Mouse (Mus musculus): ENCODE results near the gene Akap9. TPM values are rescaled to one million over a fixed set of nuclear protein-coding genes. Genes with fewer than 3 reads are reported as not detected.

Gene Akap9
- total and polyA plus RNA-seq, 3 experiments: 15.9 to 29.3 (median 17.3) TPM

DNA sequence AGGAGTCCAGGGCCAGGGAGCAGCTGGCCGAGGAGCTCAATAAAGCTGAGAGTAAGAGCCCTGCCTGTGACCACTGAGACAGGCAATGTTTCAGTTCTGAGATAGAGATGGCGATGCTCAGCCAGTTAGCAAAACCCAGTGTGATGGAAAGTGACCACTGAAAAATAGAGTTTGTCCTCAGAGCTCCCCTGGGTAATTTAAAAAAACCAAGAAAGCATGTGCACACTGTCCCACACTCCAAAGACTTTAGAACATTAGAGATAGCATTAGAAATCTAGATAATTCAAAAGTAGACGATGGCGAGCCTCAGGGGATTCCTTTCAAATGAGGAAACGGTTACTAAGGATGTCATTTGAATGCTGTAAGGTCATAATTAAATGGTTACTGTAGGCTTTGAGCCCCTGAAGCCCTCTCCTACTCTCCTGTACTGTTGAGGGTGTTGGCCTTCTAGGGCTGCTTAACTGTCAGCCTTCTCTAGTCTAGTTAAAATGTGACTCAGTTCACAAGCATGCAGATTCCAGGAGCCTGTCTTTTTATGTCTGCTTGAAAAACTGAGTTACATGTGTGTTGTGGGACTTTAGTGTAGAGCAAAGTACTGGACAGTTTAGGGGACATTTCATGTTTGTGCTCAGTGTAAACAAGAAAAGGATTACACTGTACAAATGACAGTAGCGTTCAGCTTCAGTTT is 100.8 kb downstream of the Akap9 start:
- Histone ChIP-seq H3K4me1 (ENCODE audit: control insufficient read depth in 1 of 2, insufficient read depth in 2 of 2, low read length in 2 of 2) (no peaks in the 10 kb centered on the region), H3K9me3 (replicated peaks; ENCODE audit: insufficient read depth, low read length) (no peaks in the 10 kb centered on the region), H3K9ac (ENCODE audit: control insufficient read depth, low read depth, low read length, poor library complexity, severe bottlenecking) (no peak overlapping the region), H3K4me3 (ENCODE audit: control insufficient read depth in 1 of 2, insufficient read depth in 1 of 2, low read depth in 2 of 2, low read length in 2 of 2) (no peak overlapping the region), H3K79me2 (ENCODE audit: control insufficient read depth, insufficient read depth, low read length, poor library complexity) (no peaks in the 10 kb centered on the region), H3K27me3 (ENCODE audit: control insufficient read depth in 1 of 2, insufficient read depth in 2 of 2, low read length in 2 of 2) (no peaks in the 10 kb centered on the region), H3K27ac (ENCODE audit: control insufficient read depth, low read depth, low read length) (no peak overlapping the region), H3K36me3 (ENCODE audit: control insufficient read depth in 1 of 2, insufficient read depth in 2 of 2, low read length in 2 of 2) (no peaks in the 10 kb centered on the region; a peak in 2 of 4 replicates)
- TF ChIP-seq POLR2A (IDR thresholded peaks at IDR 0.05; ENCODE audit: control insufficient read depth in 1 of 2, insufficient read depth in 1 of 2, low read depth in 1 of 2, low read length in 2 of 2, poor library complexity in 1 of 2) (no peak), GATA1 (IDR thresholded peaks at IDR 0.05; ENCODE audit: low read depth, low read length) (no peak), TCF12 (IDR thresholded peaks at IDR 0.05; ENCODE audit: low read depth, low read length) (no peak), JUND (IDR thresholded peaks at IDR 0.05; ENCODE audit: low read depth, low read length) (no peak), BHLHE40 (IDR thresholded peaks at IDR 0.05; ENCODE audit: borderline replicate concordance, low read depth, low read length) (no peak), USF2 (IDR thresholded peaks at IDR 0.05; ENCODE audit: borderline replicate concordance in 1 of 2, insufficient read depth in 1 of 2, low read depth in 1 of 2, low read length in 2 of 2) (no peak)
- no peak for DNase-seq (ENCODE audit: low read depth, low spot score)

GRCm38 (mm10) chr5:4031846-4032245 is 104.0 kb downstream of the Akap9 start:
- Histone ChIP-seq H3K36me3 (ENCODE audit: control insufficient read depth in 1 of 2, insufficient read depth in 2 of 2, low read length in 2 of 2) (peaks cover 0 to 4% of the 10 kb centered on the region in 2 experiments; a peak in 2 of 4 replicates), H3K4me3 (ENCODE audit: control insufficient read depth in 1 of 2, insufficient read depth in 1 of 2, low read depth in 2 of 2, low read length in 2 of 2) (no peak overlapping the region), H3K27me3 (ENCODE audit: control insufficient read depth in 1 of 2, insufficient read depth in 2 of 2, low read length in 2 of 2) (no peaks in the 10 kb centered on the region), H3K9me3 (replicated peaks; ENCODE audit: insufficient read depth, low read length) (no peaks in the 10 kb centered on the region), H3K9ac (ENCODE audit: control insufficient read depth, low read depth, low read length, poor library complexity, severe bottlenecking) (no peak overlapping the region), H3K79me2 (ENCODE audit: control insufficient read depth, insufficient read depth, low read length, poor library complexity) (no peaks in the 10 kb centered on the region), H3K4me1 (ENCODE audit: control insufficient read depth in 1 of 2, insufficient read depth in 2 of 2, low read length in 2 of 2) (no peaks in the 10 kb centered on the region), H3K27ac (ENCODE audit: control insufficient read depth, low read depth, low read length) (no peak overlapping the region)
- DNase-seq (ENCODE audit: low read depth, low spot score): no peak
- TF ChIP-seq EP300 (IDR thresholded peaks at IDR 0.05; ENCODE audit: low read depth in 1 of 2, low read length in 2 of 2): no peak
- no peak for TF ChIP-seq MYB (IDR thresholded peaks at IDR 0.05; ENCODE audit: low read depth, low read length)
- no peak for TF ChIP-seq POLR2A (IDR thresholded peaks at IDR 0.05; ENCODE audit: control insufficient read depth in 1 of 2, insufficient read depth in 1 of 2, low read depth in 1 of 2, low read length in 2 of 2, poor library complexity in 1 of 2)
- no peak for TF ChIP-seq RCOR1 (IDR thresholded peaks at IDR 0.05; ENCODE audit: low read depth, low read length)
- no peak for TF ChIP-seq JUND (IDR thresholded peaks at IDR 0.05; ENCODE audit: low read depth, low read length)
- TF ChIP-seq MAX (IDR thresholded peaks at IDR 0.05; ENCODE audit: low read length): no peak

GRCm38 (mm10) chr5:4036686-4037085 is 108.8 kb downstream of the Akap9 start:
- peak; percentile 55 for DNase-seq (ENCODE audit: low read depth, low spot score)

More at GRCm38 (mm10) chr5:4036686-4037085, 108.8 kb downstream of the Akap9 start:
- Histone ChIP-seq H3K27ac (ENCODE audit: control insufficient read depth, low read depth, low read length) (no peak overlapping the region), H3K36me3 (ENCODE audit: control insufficient read depth in 1 of 2, insufficient read depth in 2 of 2, low read length in 2 of 2) (peaks cover 4 to 8% of the 10 kb centered on the region in 2 experiments), H3K79me2 (ENCODE audit: control insufficient read depth, insufficient read depth, low read length, poor library complexity) (no peaks in the 10 kb centered on the region), H3K9ac (ENCODE audit: control insufficient read depth, low read depth, low read length, poor library complexity, severe bottlenecking) (no peak overlapping the region), H3K9me3 (replicated peaks; ENCODE audit: insufficient read depth, low read length) (no peaks in the 10 kb centered on the region), H3K27me3 (ENCODE audit: control insufficient read depth in 1 of 2, insufficient read depth in 2 of 2, low read length in 2 of 2) (no peaks in the 10 kb centered on the region), H3K4me3 (ENCODE audit: control insufficient read depth in 1 of 2, insufficient read depth in 1 of 2, low read depth in 2 of 2, low read length in 2 of 2) (no peak overlapping the region), H3K4me1 (ENCODE audit: control insufficient read depth in 1 of 2, insufficient read depth in 2 of 2, low read length in 2 of 2) (peaks cover 0 to 6% of the 10 kb centered on the region in 2 experiments; a peak in 1 of 4 replicates)
- TF ChIP-seq USF2 (IDR thresholded peaks at IDR 0.05; ENCODE audit: borderline replicate concordance in 1 of 2, insufficient read depth in 1 of 2, low read depth in 1 of 2, low read length in 2 of 2): no peak
- TF ChIP-seq POLR2AphosphoS2 (IDR thresholded peaks at IDR 0.05; ENCODE audit: low read length): no peak
- TF ChIP-seq MXI1 (IDR thresholded peaks at IDR 0.05; ENCODE audit: low read depth, low read length): no peak
- no peak for TF ChIP-seq CHD1 (IDR thresholded peaks at IDR 0.05; ENCODE audit: low read depth, low read length)
- no peak for TF ChIP-seq ZC3H11A (IDR thresholded peaks at IDR 0.05; ENCODE audit: low read depth, low read length)
- TF ChIP-seq RCOR1 (IDR thresholded peaks at IDR 0.05; ENCODE audit: low read depth, low read length): no peak
- TF ChIP-seq CHD2 (IDR thresholded peaks at IDR 0.05; ENCODE audit: low read length): no peak
- TF ChIP-seq GABPA (IDR thresholded peaks at IDR 0.05; ENCODE audit: low read depth, low read length): no peak
- TF ChIP-seq E2F4 (IDR thresholded peaks at IDR 0.05; ENCODE audit: borderline replicate concordance, low read depth, low read length): no peak
- TF ChIP-seq ZMIZ1 (IDR thresholded peaks at IDR 0.05; ENCODE audit: low read depth, low read length): no peak
- TF ChIP-seq MYB (IDR thresholded peaks at IDR 0.05; ENCODE audit: low read depth, low read length): no peak
